Mouse (Mus musculus): Measurements from ENCODE around the gene Cnot10. TPM values are rescaled to one million over a fixed set of nuclear protein-coding genes. Genes with fewer than 3 reads are reported as not detected.

The Cnot10 gene
- polyA plus RNA-seq (2014; fragmentation: Nextera tagmentation; extraction: Ambion mirVana): 65.8 and 67.6 TPM in 2 replicates

- peak; percentile 98 for DNase-seq (ENCODE audit: low spot score)
- peaks cover 13% of the 10 kb centered on the region; the same call in 1 of the 2 replicates for H3K36me3 ChIP-seq (ENCODE audit: control insufficient read depth, insufficient read depth, low read length)
- H3K9ac ChIP-seq (ENCODE audit: low read length): peak within 1 kb of the TSS; percentile 79
- peak within 1 kb of the TSS; percentile 83 for H3K4me3 ChIP-seq (ENCODE audit: low read depth, low read length)
- H3K9me3 ChIP-seq (ENCODE audit: control insufficient read depth, low read length): no peaks in the 10 kb centered on the region
- peaks cover 5% of the 10 kb centered on the region for H3K4me1 ChIP-seq (replicated peaks; ENCODE audit: control insufficient read depth, insufficient read depth, low read length)
- H3K27me3 ChIP-seq (replicated peaks; ENCODE audit: control insufficient read depth, insufficient read depth, low read length): no peaks in the 10 kb centered on the region; the same call in 1 of the 2 replicates
- peak within 1 kb of the TSS; percentile 91 for H3K4me2 ChIP-seq (ENCODE audit: low read length)
- peak within 1 kb of the TSS; percentile 84 for H3K27ac ChIP-seq (ENCODE audit: low read depth)
- 4% methylated on average over 51 of the region's 51 CpGs for whole genome bisulfite sequencing
- ATAC-seq (replicated peaks; ENCODE audit: low FRiP score, low TSS enrichment, low read depth): peak; percentile 97
These were observed at the start of gene Cnot10 for GRCm38 (mm10) chr9:114639839-114640646. TSS of gene Cnot10 (minus strand) at chr9:114640184.

- Histone ChIP-seq H3K9me3 (ENCODE audit: control insufficient read depth, low read length) (no peaks in the 10 kb centered on the region), H3K27ac (ENCODE audit: low read depth) (peak overlapping the region; percentile 92), H3K27me3 (replicated peaks; ENCODE audit: control insufficient read depth, insufficient read depth, low read length) (no peaks in the 10 kb centered on the region), H3K36me3 (ENCODE audit: control insufficient read depth, insufficient read depth, low read length) (peaks cover 19% of the 10 kb centered on the region), H3K4me1 (replicated peaks; ENCODE audit: control insufficient read depth, insufficient read depth, low read length) (peaks cover 16% of the 10 kb centered on the region), H3K4me2 (ENCODE audit: low read length) (peak overlapping the region; percentile 71), H3K4me3 (ENCODE audit: low read depth, low read length) (peak overlapping the region; percentile 79), H3K9ac (ENCODE audit: low read length) (peak overlapping the region; percentile 89)
- DNase-seq (ENCODE audit: low spot score): peak; percentile 85
- WGBS: under 1% methylated on average over 49 of the region's 50 CpGs
- peak; percentile 72 for ATAC-seq (replicated peaks; ENCODE audit: low FRiP score, low TSS enrichment, low read depth)
These were observed 49.0 kb upstream of the Cnot10 start for GRCm38 (mm10) chr9:114688953-114689407.

GRCm38 (mm10) chr9:114688252-114688952, 48.4 kb upstream of the Cnot10 start, which contains the start of gene Dync1li1:
TSS of gene Dync1li1 (plus strand) at chr9:114688790.
- H3K4me1 ChIP-seq (replicated peaks; ENCODE audit: control insufficient read depth, insufficient read depth, low read length): peaks cover 16% of the 10 kb centered on the region
- peak within 1 kb of the TSS; percentile 79 for H3K4me3 ChIP-seq (ENCODE audit: low read depth, low read length)
- DNase-seq (ENCODE audit: low spot score) (peak; percentile 98), ATAC-seq (replicated peaks; ENCODE audit: low FRiP score, low TSS enrichment, low read depth) (peak; percentile 93)
- peak within 1 kb of the TSS; percentile 89 for H3K9ac ChIP-seq (ENCODE audit: low read length)
- peak within 1 kb of the TSS; percentile 92 for H3K27ac ChIP-seq (ENCODE audit: low read depth)
- under 1% methylated on average over 57 of the region's 57 CpGs for WGBS
- H3K4me2 ChIP-seq (ENCODE audit: low read length): peak within 1 kb of the TSS; percentile 71
- no peaks in the 10 kb centered on the region for H3K9me3 ChIP-seq (ENCODE audit: control insufficient read depth, low read length)
- H3K36me3 ChIP-seq (ENCODE audit: control insufficient read depth, insufficient read depth, low read length): peaks cover 14% of the 10 kb centered on the region
- no peaks in the 10 kb centered on the region for H3K27me3 ChIP-seq (replicated peaks; ENCODE audit: control insufficient read depth, insufficient read depth, low read length)

GRCm38 (mm10) chr9:114687639-114688038, 47.7 kb upstream of the Cnot10 start:
- H3K9ac ChIP-seq (ENCODE audit: low read length): peak overlapping the region; percentile 89
- H3K9me3 ChIP-seq (ENCODE audit: control insufficient read depth, low read length): no peaks in the 10 kb centered on the region
- peak overlapping the region; percentile 79 for H3K4me3 ChIP-seq (ENCODE audit: low read depth, low read length)
- peaks cover 6% of the 10 kb centered on the region for H3K36me3 ChIP-seq (ENCODE audit: control insufficient read depth, insufficient read depth, low read length)
- peak overlapping the region; percentile 71 for H3K4me2 ChIP-seq (ENCODE audit: low read length)
- WGBS: 80% methylated on average over 13 of the region's 13 CpGs
- no peak overlapping the region for H3K27ac ChIP-seq (ENCODE audit: low read depth)
- DNase-seq (ENCODE audit: low spot score) (no peak), ATAC-seq (replicated peaks; ENCODE audit: low FRiP score, low TSS enrichment, low read depth) (no peak)
- no peaks in the 10 kb centered on the region for H3K27me3 ChIP-seq (replicated peaks; ENCODE audit: control insufficient read depth, insufficient read depth, low read length)
- peaks cover 16% of the 10 kb centered on the region for H3K4me1 ChIP-seq (replicated peaks; ENCODE audit: control insufficient read depth, insufficient read depth, low read length)

GRCm38 (mm10) chr9:114686245-114686644, 46.3 kb upstream of the Cnot10 start:
- H3K4me2 ChIP-seq (ENCODE audit: low read length): no peak overlapping the region
- 67% methylated on average over 7 of the region's 7 CpGs for WGBS
- ATAC-seq (replicated peaks; ENCODE audit: low FRiP score, low TSS enrichment, low read depth): no peak

GRCm38 (mm10) chr9:114682193-114682592, 42.2 kb upstream of the Cnot10 start:
- Histone ChIP-seq H3K4me2 (ENCODE audit: low read length) (no peak overlapping the region), H3K27ac (ENCODE audit: low read depth) (no peak overlapping the region), H3K4me1 (replicated peaks; ENCODE audit: control insufficient read depth, insufficient read depth, low read length) (no peaks in the 10 kb centered on the region), H3K27me3 (replicated peaks; ENCODE audit: control insufficient read depth, insufficient read depth, low read length) (no peaks in the 10 kb centered on the region), H3K36me3 (ENCODE audit: control insufficient read depth, insufficient read depth, low read length) (no peaks in the 10 kb centered on the region), H3K9ac (ENCODE audit: low read length) (no peak overlapping the region), H3K9me3 (ENCODE audit: control insufficient read depth, low read length) (no peaks in the 10 kb centered on the region), H3K4me3 (ENCODE audit: low read depth, low read length) (no peak overlapping the region)
- 85% methylated on average over 4 of the region's 4 CpGs for WGBS
- no peak for ATAC-seq (replicated peaks; ENCODE audit: low FRiP score, low TSS enrichment, low read depth)
- DNase-seq (ENCODE audit: low spot score): no peak

More at GRCm38 (mm10) chr9:114686245-114686644, 46.3 kb upstream of the Cnot10 start:
- Histone ChIP-seq H3K4me1 (replicated peaks; ENCODE audit: control insufficient read depth, insufficient read depth, low read length) (peaks cover 16% of the 10 kb centered on the region), H3K4me3 (ENCODE audit: low read depth, low read length) (no peak overlapping the region), H3K9ac (ENCODE audit: low read length) (no peak overlapping the region), H3K9me3 (ENCODE audit: control insufficient read depth, low read length) (no peaks in the 10 kb centered on the region), H3K27me3 (replicated peaks; ENCODE audit: control insufficient read depth, insufficient read depth, low read length) (no peaks in the 10 kb centered on the region), H3K27ac (ENCODE audit: low read depth) (0 out of 2 replicates have a peak overlapping the region, but pooled peaks have one; percentile 33), H3K36me3 (ENCODE audit: control insufficient read depth, insufficient read depth, low read length) (no peaks in the 10 kb centered on the region; the same call in 1 of the 2 replicates)
- no peak for DNase-seq (ENCODE audit: low spot score)

GRCm38 (mm10) chr9:114680531-114680930, 40.5 kb upstream of the Cnot10 start:
- 81% methylated on average over 6 of the region's 6 CpGs for WGBS

GRCm38 (mm10) chr9:114679944-114680343, 40.0 kb upstream of the Cnot10 start:
- no peak overlapping the region for H3K4me2 ChIP-seq (ENCODE audit: low read length)
- H3K9me3 ChIP-seq (ENCODE audit: control insufficient read depth, low read length): no peaks in the 10 kb centered on the region
- no peaks in the 10 kb centered on the region for H3K36me3 ChIP-seq (ENCODE audit: control insufficient read depth, insufficient read depth, low read length)
- no peak for DNase-seq (ENCODE audit: low spot score)
- H3K4me3 ChIP-seq (ENCODE audit: low read depth, low read length): no peak overlapping the region
- WGBS: 78% methylated on average over 5 of the region's 5 CpGs
- H3K9ac ChIP-seq (ENCODE audit: low read length): no peak overlapping the region
- H3K27me3 ChIP-seq (replicated peaks; ENCODE audit: control insufficient read depth, insufficient read depth, low read length): no peaks in the 10 kb centered on the region
- H3K4me1 ChIP-seq (replicated peaks; ENCODE audit: control insufficient read depth, insufficient read depth, low read length): no peaks in the 10 kb centered on the region
- H3K27ac ChIP-seq (ENCODE audit: low read depth): no peak overlapping the region
- ATAC-seq (replicated peaks; ENCODE audit: low FRiP score, low TSS enrichment, low read depth): no peak

More at GRCm38 (mm10) chr9:114680531-114680930, 40.5 kb upstream of the Cnot10 start:
- H3K27ac ChIP-seq (ENCODE audit: low read depth): no peak overlapping the region
- H3K36me3 ChIP-seq (ENCODE audit: control insufficient read depth, insufficient read depth, low read length): no peaks in the 10 kb centered on the region
- ATAC-seq (replicated peaks; ENCODE audit: low FRiP score, low TSS enrichment, low read depth) (no peak), DNase-seq (ENCODE audit: low spot score) (no peak)
- no peak overlapping the region for H3K9ac ChIP-seq (ENCODE audit: low read length)
- no peaks in the 10 kb centered on the region for H3K9me3 ChIP-seq (ENCODE audit: control insufficient read depth, low read length)
- H3K4me3 ChIP-seq (ENCODE audit: low read depth, low read length): no peak overlapping the region
- H3K27me3 ChIP-seq (replicated peaks; ENCODE audit: control insufficient read depth, insufficient read depth, low read length): no peaks in the 10 kb centered on the region
- no peak overlapping the region for H3K4me2 ChIP-seq (ENCODE audit: low read length)
- no peaks in the 10 kb centered on the region for H3K4me1 ChIP-seq (replicated peaks; ENCODE audit: control insufficient read depth, insufficient read depth, low read length)
